Mouse (Mus musculus) brain, embryonic 18.5 days (tissue): ENCODE results near the gene Atxn7l1.

Source experiments
- DNase-seq: peaks from one replicate; pipeline ENCODE4 v3.0.0-alpha.2; 2012; ENCODE audit warnings: low read depth, low spot score

Gene Atxn7l1

DNA sequence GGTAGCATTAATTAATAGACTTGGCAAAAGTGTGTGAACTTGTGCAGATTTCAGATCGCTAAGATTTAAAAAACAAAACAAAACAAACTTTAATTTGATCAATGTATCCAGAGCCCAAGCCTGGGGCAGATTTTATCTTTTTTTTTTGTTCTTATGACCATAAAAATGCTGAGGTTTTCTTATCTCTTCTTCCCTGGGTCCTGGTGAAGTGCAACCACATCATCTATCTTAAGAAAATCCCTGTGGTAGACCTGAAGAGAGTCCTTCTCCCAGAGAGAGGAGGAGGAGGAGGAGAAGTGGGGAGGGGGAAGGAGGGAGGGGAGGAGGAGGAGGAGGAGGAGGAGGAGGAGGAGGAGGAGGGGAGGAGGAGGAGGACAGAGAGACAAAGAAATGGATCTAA is 78.5 kb downstream of the Atxn7l1 start:
- no peak for DNase-seq

GRCm38 (mm10) chr12:33226596-33226995 is 79.1 kb downstream of the Atxn7l1 start:
- DNase-seq, result no peak

- no peak for DNase-seq
These were observed 87.8 kb downstream of the Atxn7l1 start for GRCm38 (mm10) chr12:33235314-33235713.

GRCm38 (mm10) chr12:33235771-33236323 is 88.4 kb downstream of the Atxn7l1 start:
- DNase-seq, result no peak

DNA sequence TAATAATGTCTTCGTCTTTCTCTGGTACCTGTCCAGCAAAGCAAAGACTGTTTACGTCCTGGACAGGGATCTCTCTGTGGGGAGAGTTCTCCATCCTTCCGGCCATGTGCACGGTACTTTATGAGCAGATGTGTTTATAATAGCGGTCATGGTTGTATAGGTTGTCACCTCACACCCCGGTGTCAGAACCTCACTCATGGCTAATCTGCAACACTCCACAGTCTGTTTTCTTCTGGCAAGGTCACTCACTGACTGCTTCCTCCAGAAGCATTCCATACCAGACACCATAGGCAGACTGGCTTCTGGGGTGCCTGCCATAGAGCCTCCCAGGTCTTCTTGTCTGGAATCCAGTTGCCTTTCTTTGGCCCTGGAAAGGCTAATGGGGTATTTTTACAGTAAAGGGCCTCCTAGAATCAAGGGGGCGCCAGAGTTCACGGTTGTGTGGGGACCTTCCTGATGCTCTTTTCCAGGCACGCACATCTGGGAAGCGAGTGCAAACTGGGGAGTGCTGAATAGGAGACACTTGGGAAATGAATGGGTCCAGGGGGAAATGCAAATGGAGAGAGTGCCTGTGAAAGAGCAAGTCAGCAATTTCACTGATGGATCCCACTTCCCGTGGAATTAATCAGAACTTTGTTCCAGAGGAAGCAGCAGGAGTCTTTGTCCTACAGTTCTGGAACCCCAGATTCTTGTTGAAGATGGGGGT is 89.0 kb downstream of the Atxn7l1 start:
- DNase-seq, result no peak

DNA sequence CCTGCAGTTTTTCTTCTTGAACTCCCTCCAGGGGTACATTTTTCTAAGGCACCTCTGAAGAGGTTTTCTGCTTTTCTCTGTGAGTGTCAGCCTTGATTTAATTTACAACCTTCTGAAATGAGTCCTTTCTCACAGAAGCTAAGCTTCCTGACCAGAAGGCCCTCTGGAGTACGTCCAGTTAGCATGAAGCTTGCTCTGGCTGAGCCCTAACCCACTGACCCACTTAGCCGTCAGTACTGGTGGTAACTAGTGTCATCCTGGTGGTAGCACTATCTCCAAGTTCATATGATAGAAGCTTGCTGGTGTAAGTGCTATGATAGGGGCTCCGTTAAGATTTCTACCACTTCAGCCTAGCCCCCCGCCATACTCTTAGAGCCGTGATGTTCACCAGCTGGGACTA is 89.6 kb downstream of the Atxn7l1 start:
- no peak for DNase-seq

DNA sequence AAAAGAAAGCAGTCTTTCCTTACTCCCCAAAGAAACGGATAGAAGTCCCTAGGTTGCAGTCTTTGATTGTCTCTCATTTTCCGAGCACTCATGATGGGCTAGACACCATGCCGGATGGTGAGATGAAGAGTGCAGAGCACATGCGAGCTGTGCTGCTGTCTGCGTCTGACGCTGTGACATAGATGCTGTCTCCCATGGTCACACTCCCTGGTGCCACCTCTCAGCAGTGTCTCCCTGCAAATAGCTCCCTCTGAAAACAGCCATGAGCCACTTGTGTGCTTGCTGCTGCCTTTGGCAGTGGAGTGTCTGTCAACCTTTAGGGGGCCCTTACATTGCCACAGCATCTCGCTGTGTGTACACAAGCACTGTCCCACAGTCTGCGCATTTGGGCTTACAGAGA is 95.2 kb downstream of the Atxn7l1 start:
- no peak for DNase-seq

GRCm38 (mm10) chr12:33244132-33244875 is 96.8 kb downstream of the Atxn7l1 start:
- DNase-seq, result no peak

DNA sequence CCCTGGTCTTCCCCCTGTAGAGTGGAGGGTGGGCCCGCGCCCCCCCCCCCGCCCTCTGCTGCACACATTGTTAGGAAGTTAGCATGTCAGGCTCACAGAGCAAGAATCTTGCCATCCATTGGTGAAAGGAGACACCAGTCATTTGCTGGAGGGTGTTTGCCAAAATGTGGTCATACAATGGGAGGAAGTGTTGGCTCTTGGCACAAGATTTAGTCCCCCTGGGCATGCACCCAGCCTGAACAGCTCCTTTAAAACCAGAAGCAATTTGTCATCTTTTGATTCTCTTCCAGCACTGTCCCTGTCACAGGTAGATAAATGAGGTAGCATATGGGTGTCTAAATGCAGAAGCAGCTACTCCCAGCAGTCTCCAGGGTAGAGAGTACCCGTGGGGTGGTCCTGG is 98.0 kb downstream of the Atxn7l1 start:
- DNase-seq, result no peak

DNA sequence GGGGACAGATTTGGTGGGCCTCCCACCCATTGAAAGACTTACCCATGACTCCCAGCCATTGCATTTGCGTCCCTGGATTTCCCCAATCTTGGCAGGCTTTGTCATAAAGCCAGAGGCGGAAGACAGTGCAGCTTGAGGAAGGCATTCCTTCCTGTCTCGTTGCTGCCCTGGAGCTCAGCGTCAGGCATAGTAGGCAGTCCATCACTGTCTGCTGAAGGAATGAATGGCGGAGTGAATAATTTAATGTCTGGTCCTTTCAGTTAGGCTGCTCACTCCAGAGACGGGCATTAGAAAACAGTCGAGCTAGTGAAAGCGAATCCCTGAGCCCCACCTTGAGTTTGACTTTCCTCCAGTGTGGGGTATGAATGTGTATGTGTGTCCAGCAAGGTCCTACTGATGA is 99.4 kb downstream of the Atxn7l1 start:
- no peak for DNase-seq

GRCm38 (mm10) chr12:33250197-33250596 is 102.7 kb downstream of the Atxn7l1 start:
- DNase-seq, result no peak

GRCm38 (mm10) chr12:33251399-33251798 is 103.9 kb downstream of the Atxn7l1 start:
- no peak for DNase-seq

- DNase-seq, result no peak
These were observed 105.1 kb downstream of the Atxn7l1 start for GRCm38 (mm10) chr12:33252621-33253020.

- no peak for DNase-seq
These were observed 105.7 kb downstream of the Atxn7l1 start for GRCm38 (mm10) chr12:33253206-33253605.

- no peak for DNase-seq
These were observed 107.8 kb downstream of the Atxn7l1 start for GRCm38 (mm10) chr12:33255256-33255655.

- no peak for DNase-seq
These were observed 108.9 kb downstream of the Atxn7l1 start for GRCm38 (mm10) chr12:33256426-33256825.

GRCm38 (mm10) chr12:33258995-33259529 is 111.6 kb downstream of the Atxn7l1 start:
- DNase-seq, result no peak

DNA sequence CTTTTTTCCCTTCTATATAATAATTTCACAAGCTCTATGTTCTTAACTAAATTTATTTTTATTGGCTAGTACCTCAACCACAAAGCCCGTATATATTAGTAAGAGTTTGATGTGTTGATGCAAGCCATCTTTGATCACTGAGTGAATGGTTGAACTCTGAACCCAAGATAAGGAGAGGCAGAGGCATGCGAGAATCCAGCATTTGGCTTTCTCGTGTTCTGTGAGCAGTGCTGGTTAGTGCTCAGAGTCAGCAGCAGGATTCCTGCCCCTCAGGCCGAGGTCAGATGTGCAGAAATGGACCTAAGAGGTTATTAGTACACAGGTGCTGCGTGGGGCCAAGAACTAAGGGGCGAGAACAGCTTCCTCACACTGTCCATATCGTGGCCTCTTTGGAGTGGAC is 113.1 kb downstream of the Atxn7l1 start:
- no peak for DNase-seq

GRCm38 (mm10) chr12:33265877-33266276 is 118.4 kb downstream of the Atxn7l1 start:
- no peak for DNase-seq

DNA sequence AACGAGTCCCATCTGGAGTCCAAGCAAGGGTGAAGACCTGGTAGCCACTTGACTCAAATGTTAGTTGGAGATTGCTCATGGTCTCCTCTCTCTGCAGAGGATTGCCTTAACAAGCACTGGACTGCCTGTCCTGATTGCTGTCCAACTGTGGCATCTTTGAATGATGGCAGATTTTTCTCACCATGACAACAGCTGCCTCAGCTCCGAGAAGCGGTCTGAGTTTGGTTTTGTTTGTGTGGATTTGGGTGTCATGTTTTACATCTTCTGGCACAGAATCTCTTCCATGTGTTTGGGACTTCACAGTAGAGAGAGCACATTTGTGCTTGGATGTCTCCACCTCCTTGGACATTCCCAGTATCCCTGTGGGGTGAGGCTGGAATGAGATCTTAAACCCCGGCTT is 120.5 kb downstream of the Atxn7l1 start:
- no peak for DNase-seq

DNA sequence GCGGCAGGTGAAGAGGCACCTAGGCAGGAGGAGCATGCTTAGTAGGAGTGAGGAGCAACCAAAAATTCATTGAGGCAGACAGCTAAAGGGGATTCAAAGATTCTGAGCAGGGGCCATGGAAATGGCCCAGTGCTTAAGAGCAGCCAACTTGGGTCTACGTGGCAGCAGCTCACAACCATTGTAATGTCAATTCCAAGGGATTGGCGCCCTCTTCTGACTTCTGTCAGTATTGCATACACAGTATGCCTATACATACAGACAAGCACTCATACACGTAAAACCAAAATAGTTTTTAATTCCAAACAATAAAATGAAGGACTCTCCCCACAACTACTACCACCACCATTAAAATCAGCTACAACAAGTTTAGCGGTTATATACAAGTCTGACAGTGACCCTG is 122.2 kb downstream of the Atxn7l1 start:
- DNase-seq, result no peak

GRCm38 (mm10) chr12:33271865-33272264 is 124.4 kb downstream of the Atxn7l1 start:
- DNase-seq, result no peak

- no peak for DNase-seq
These were observed 124.9 kb downstream of the Atxn7l1 start for GRCm38 (mm10) chr12:33272441-33272840.
